Mouse (Mus musculus) ES-CJ7 (cell line): ENCODE data around the gene Fkbpl.

Experiments used
- DNase-seq: peaks from one replicate; pipeline ENCODE4 v3.0.0; 2011; ENCODE audit warnings: low read depth, low spot score

Fkbpl gene

GRCm38 (mm10) chr17:34627093-34627942 is 17.2 kb upstream of the Fkbpl start:
- peak; percentile 83 for DNase-seq

DNA sequence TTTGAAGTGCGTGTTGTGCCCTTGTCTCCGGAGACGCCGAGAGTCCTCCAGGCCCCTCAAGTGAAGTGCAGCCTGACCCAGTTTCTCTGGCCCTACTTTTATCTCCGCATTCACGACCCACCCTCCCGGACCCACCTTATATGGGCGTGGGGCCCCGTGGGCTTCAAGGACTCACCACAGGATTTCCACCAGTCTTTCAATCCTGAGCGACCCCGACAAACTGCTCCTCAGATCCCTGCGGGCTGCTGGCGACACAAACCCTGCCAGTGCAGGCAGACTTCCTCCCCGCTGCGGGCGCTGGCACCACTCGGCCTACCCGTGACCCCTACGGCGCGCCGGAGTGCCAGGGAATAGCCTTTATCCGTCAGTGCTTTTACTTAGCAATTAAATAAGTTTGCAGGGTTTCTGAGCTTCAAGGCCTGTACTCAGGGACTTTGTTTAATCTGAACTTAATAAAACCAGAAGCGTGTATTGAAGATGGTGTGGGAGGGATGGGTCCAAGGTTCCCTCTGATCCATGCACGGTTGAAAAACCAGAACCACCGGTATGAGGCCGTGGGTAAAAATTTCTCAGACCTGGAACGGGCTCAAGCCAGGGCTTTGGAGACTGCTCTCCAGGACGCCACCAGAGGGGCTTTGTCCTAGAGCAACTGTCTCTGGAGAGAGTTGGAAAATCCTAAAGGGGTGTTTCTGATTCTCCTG is 16.5 kb upstream of the Fkbpl start, which contains the start of gene Ppt2:
Gene Ppt2, minus strand, starts transcription at position 568 of the 701 bp plus-strand sequence.
- no peak for DNase-seq

- no peak for DNase-seq
These were observed 16.0 kb upstream of the Fkbpl start for GRCm38 (mm10) chr17:34628644-34628967.

GRCm38 (mm10) chr17:34629221-34629751 is 15.3 kb upstream of the Fkbpl start, which contains the start of gene Prrt1:
TSS of gene Prrt1 (plus strand) at chr17:34629533.
- peak; percentile 40 for DNase-seq

GRCm38 (mm10) chr17:34629796-34630603 is 14.6 kb upstream of the Fkbpl start:
- DNase-seq, result no peak

DNA sequence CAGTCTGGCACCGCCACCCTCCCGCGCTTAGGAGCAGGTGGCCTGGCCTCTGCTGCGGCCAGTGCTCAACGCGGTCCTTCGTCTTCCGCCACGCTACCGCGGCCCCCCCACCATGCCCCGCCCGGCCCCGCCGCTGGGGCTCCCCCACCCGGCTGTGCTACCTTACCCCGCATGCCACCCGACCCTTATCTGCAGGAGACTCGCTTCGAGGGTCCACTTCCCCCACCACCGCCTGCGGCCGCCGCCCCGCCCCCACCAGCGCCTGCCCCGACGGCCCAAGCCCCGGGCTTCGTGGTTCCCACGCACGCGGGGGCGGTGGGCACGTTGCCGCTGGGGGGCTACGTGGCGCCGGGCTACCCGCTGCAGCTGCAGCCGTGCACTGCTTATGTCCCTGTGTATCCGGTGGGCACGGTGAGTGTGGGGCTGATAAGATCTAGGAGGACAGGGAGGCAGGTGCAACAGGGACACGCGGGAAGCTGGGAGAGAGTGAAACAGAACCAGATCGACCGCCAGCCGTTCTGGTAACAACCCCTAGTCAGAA is 13.7 kb upstream of the Fkbpl start:
- DNase-seq, result no peak

DNA sequence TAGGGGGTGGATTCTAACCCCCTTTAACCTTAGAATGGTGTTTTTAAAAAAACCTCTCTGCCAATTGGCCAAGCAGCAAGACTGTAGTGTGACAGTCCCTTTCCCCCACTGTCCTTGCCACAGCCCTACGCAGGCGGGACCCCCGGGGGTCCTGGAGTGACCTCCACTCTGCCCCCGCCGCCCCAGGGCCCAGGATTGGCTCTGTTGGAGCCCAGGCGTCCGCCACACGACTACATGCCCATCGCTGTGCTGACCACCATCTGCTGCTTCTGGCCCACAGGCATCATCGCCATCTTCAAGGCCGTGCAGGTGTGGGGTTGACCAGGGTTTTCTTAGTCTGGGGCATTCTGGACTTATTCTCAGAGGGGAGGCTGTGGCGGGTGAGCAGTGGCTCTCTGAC is 12.9 kb upstream of the Fkbpl start:
- no peak for DNase-seq

DNA sequence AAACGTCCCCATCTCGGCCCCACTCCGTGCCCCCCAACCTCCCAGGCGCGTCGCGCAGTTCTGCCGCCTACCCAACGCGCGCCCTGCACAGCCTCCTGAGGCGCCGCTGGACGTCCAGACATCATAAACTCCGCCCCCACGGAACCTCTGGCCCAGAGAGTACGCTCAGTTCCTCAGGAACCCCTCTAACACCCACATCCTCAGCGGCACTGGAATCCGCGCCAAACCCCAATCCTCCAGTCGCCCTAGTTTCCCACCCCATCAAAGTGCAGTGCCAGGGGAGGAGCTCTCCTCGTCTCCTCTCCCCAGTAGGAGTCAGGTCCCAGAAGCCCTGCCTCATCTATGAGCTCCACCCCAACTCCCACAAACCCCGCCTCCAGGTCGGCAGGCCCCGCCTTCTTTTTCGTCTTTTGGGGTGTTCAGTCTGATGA is 12.3 kb upstream of the Fkbpl start:
- peak; percentile 87 for DNase-seq

DNA sequence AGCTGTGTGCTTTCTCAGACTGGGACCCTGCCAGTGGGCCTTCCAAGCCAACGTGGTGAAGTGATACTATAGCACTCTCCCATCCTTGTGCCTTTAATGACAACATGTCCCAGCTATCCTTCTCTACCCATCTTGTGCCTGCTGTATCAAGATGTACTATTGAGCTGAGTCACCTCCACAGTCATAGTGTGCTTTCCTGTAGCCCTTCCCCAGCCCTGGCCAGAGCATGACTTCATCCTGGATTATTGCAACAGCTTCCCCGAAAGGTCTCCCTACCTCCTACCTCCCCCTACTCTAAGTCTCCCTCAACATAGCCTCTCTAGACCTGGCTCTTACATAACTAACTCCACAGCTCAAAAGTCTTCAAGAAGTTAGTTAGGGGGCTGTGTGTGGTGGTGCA is 8.9 kb upstream of the Fkbpl start:
- no peak for DNase-seq

DNA sequence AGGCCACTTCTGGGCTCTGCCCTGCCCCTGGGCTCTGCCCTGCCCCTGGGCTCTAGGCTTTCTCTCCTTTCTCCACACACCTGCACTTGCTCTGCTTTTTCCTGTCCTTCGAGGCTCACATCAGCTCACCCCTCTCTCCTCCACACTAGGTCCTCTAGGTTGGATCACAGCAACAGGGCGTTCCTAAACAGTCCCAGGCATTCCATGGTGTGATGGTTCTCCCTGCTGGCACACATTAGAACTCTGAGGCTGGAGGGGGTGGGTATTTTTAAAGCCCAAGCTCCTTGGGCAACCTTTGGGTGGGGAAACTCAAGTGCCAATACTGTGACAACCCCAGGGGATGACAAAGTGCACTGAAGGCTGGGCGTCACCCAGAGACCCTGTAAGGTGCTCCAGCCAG is 7.1 kb upstream of the Fkbpl start:
- no peak for DNase-seq

GRCm38 (mm10) chr17:34639461-34640255 is 4.9 kb upstream of the Fkbpl start:
- DNase-seq, result no peak

DNA sequence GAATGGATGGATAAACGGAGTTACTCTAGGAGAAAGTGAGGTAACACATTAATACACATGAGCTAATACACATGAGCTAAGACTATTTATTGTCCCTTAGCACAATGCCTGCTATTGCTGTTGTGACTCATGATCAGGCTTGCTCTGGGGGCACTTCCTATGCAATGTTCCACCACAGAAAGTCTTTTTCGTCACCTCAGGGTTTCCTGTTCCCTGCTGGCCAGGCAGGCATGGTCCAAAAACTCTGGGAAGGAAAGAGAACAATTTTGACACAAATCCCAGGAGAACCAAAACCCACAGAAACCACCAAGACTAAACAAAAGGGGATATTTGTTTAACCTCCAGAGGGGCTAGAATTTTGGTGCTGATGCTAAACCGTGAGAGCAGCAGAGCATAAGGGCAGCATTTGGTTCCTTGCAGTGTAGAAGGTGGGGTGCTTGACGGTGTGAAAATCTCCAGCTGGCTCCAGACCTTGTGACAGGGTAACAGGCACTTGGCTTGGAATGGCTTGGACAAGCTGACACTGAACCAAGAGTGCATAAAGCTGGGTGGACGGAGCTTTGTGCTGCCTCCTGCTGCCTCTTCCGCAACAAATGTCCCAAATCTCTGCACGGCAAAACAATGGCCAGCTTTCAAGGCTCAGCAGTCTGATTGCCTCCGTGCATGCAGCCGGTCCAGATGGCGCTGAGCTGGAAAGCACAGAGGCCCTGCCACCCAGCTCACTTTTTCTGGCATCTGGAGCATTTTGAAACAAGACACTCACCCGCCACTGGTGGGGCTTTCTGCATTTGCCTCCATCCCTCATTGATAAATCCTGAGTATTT is 3.6 kb upstream of the Fkbpl start:
- DNase-seq, result no peak

GRCm38 (mm10) chr17:34641945-34642344 is 2.6 kb upstream of the Fkbpl start:
- no peak for DNase-seq

DNA sequence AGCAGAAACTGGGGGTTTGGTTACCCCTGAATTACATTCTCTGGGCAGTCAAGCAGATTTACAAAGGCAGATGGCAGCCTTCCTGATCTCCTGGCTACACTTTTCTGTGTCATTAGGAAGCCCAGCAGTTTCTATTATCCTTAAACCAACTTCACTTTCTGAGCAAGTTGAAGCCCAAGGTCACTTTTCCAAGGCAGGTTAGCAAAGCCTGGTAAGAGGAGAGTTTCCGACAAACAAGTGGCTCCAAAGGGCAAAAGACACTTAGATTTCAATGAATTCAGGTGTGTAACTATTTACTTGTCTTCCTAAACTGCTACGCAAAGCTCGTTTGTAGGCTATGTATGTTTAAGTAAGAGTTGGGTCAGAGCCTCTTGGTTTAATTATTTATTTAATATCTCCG is 1.2 kb upstream of the Fkbpl start:
- DNase-seq, result no peak

DNA sequence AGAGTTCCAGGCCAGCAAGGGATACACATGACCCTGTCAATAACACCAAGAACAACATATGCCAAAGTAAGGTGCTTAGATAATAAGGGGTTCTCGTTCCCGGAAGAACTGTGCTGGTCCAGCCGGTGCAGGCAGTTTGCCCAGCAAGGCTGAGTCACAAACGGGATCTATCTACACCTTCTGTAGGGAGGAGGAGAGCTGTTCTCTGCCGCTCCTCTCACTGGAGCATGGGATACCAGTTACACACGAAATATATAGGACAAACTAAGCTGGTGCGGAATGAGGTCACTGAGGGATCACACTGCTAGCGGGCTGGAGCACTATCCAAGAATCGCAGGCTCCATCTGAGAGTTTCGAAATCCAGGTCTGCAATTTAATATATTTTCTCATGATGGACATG is 620 bp upstream of the Fkbpl start:
- no peak for DNase-seq

DNA sequence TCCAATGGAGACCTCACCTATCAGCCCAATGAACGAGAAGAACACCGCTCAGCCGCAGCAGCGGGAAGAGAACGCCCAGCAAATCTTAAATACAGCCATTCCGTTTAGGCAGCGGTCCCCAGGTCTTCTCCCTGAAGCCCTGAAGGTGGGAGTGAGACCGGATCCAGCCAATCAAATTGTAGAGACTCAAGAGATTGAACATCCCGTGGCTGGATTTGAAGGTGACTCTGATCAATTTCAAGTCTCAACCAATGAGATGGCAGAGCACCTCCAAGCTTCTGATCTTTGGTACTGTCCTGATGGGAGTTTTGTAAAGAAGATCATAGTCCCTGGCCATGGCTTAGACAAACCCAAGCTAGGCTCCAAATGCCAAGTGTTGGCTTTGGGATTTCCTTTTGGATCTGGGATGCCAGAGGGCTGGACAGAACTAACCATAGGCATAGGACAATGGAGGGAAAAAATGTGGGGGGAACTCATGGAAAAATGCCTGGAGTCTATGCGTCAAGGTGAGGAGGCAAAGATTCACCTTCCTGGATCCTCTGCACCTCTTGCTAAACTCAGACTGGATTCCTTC is 779 bp downstream of the Fkbpl start:
- peak; percentile 84 for DNase-seq

DNA sequence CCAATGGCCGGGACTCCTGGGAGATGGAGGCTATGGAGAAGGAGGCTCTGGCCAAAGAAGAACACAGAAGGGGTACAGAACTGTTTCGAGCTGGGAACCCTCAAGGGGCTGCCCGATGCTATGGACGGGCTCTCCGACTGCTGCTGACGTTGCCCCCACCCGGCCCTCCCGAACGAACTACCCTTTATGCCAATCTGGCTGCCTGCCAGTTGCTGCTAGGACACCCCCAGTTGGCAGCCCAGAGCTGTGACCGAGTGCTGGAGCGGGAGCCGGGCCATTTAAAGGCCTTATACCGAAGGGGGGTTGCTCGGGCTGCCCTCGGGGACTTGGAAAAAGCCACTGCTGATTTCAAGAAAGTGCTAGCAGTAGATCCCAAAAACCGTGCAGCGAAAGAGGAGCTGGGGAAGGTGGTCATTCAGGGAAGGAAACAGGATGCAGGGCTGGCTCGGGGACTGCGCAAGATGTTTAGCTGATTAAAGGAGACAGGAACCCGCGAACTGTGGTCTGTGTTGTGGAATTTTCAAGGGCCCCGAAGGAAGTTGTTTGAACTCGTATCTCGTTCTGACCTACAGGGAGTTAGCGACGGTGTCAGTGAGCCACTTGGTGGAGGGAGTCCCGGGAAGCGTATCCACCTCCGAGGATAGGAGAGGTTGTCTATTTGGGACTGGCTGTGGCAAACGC is 1.4 kb downstream of the Fkbpl start:
- DNase-seq, result no peak

DNA sequence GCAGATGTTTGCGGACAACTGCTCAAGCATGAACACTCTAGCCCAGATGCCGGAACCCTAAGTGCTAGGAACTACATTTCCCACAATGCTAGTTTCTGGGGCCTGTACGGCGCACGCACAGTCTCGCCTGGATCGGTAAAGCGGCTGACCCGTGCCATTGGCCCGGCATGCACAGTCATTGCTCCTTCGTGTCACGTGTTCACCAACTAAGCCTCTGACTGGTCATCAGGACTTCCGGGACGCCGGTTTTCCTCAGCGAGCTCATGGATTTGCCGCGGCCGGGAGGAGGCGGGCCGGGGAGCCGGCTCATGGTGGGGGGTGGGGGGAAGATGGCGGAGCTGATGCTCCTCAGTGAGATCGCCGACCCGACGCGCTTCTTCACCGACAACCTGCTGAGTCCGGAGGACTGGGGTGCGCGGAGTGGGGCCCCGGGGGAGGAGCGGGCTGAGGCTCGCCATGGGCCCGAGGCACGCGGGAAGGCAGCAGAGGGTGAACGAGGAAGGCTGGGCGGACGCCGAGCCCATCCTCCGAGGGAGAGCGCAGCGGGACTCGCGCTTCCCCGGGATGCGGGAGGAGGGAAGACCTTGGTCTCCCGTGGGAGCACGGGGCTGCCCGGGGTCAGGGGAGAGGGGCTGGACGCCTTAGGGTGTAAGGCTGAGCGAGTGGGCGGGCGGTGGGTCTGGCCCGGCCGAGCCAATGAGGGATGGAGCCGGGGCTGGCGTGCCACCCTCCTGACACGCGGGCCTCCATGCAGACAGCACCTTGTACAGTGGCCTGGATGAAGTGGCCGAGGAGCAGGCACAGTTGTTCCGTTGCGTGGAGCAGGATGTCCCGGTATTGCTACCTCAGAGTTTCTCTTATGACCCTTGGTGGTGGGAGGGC is 2.6 kb downstream of the Fkbpl start, which contains the start of gene Atf6b:
Gene Atf6b, plus strand, starts transcription at position 241 of the 882 bp plus-strand sequence.
- peak; percentile 99 for DNase-seq
